Mouse (Mus musculus) thymus, adult 2 months (tissue): Measurements from ENCODE around the gene Apba1.

ENCODE experiments used
- CTCF ChIP-seq: fragments of 200-500 bp; IDR thresholded peaks from 2 replicates; pipeline ENCODE4 v1.5.1; 2012; ENCODE audit warnings: mild to moderate bottlenecking, control low read depth, low read length, moderate library complexity, borderline replicate concordance; ENCODE audit not compliant: control insufficient read depth, poor library complexity, insufficient read depth; ENCODE audit errors: extremely low read depth
- POLR2A ChIP-seq: fragments of 200-500 bp; IDR thresholded peaks from 2 replicates; pipeline ENCODE4 v1.6.1; 2012; ENCODE audit warnings: mild to moderate bottlenecking, low read length, control low read depth, moderate library complexity; ENCODE audit not compliant: control insufficient read depth, poor library complexity, insufficient read depth; ENCODE audit errors: extremely low read depth

GRCm38 (mm10) chr19:23987291-23987690 is 228.6 kb downstream of the Apba1 start:
- TF ChIP-seq CTCF = no peak
- no peak for TF ChIP-seq POLR2A
